Mouse (Mus musculus) stomach, postnatal 0 days (tissue): ENCODE data around the gene Fry. TPM values are rescaled to one million over a fixed set of nuclear protein-coding genes. Genes with fewer than 3 reads are reported as not detected.

Source experiments
- ATAC-seq: fragments of 200-750 bp; cut with Nextera tagmentation; 2 replicates; pipeline ENCODE4 v1.8.0; 2017; ENCODE audit not compliant: low FRiP score, low TSS enrichment
- DNase-seq: peaks from one replicate; pipeline ENCODE4 v3.0.0-alpha.2; 2016; ENCODE audit warnings: low spot score
- H3K27ac ChIP-seq: fragments of 300-500 bp; sonication (generic); replicated peaks from 2 replicates; pipeline ENCODE4 v1.5.1; 2014; ENCODE audit warnings: mild to moderate bottlenecking, control low read depth
- H3K27me3 ChIP-seq: fragments of 300-500 bp; sonication (generic); 2 replicates; pipeline ENCODE4 v1.6.1; 2014; ENCODE audit warnings: low read length; ENCODE audit not compliant: control insufficient read depth, insufficient read depth
- H3K36me3 ChIP-seq: fragments of 300-500 bp; sonication (generic); 2 replicates; pipeline ENCODE4 v1.6.1; 2014; ENCODE audit warnings: low read length, mixed read lengths; ENCODE audit not compliant: control insufficient read depth, insufficient read depth
- H3K4me1 ChIP-seq: fragments of 300-500 bp; sonication (generic); replicated peaks from 2 replicates; pipeline ENCODE4 v1.6.1; 2014; ENCODE audit warnings: antibody characterized with exemption; ENCODE audit not compliant: control insufficient read depth, insufficient read depth
- H3K4me2 ChIP-seq: fragments of 300-500 bp; sonication (generic); replicated peaks from 2 replicates; pipeline ENCODE4 v1.6.1; 2014; ENCODE audit warnings: low read depth, mild to moderate bottlenecking, control low read depth, moderate library complexity
- H3K4me3 ChIP-seq: fragments of 300-500 bp; sonication (generic); 2 replicates; pipeline ENCODE4 v1.5.1; 2014; ENCODE audit warnings: low read depth, low read length, control low read depth
- H3K9ac ChIP-seq: fragments of 300-500 bp; sonication (generic); 2 replicates; pipeline ENCODE4 v1.6.1; 2014; ENCODE audit warnings: mild to moderate bottlenecking, low read length, control low read depth, mixed read lengths
- H3K9me3 ChIP-seq: fragments of 300-500 bp; sonication (generic); 2 replicates; pipeline ENCODE4 v1.6.1; 2016; ENCODE audit warnings: low read length; ENCODE audit not compliant: control insufficient read depth
- CTCF ChIP-seq: IDR thresholded peaks from 2 replicates; pipeline ENCODE4 v1.5.1; 2016; ENCODE audit warnings: antibody characterized with exemption, low read depth, mild to moderate bottlenecking, moderate library complexity
- EP300 ChIP-seq: optimal IDR thresholded peaks from 2 replicates; pipeline ENCODE3; 2016; ENCODE audit warnings: antibody characterized with exemption
- WGBS: fragments of 180-500 bp; shearing (Covaris S2); extraction: QIAGEN DNeasy Blood & Tissue Kit; methylation state at CpG from one replicate; pipeline ENCODE4 v1.1.7; 2014; 5-methylcytosine and 5-hydroxymethylcytosine counted together
- polyA plus RNA-seq: library from polyadenylated mRNA; unstranded; fragments of >200 nt; fragmentation: Nextera tagmentation; extraction: Ambion mirVana; gene quantifications from 2 replicates; pipeline ENCODE4 v1.2.1, GENCODE M21; 2015

Gene Fry
- polyA plus RNA-seq, 1 experiment from 2014 or later = 6.5 TPM

GRCm38 (mm10) chr5:150083190-150083589, 35.3 kb upstream of the Fry start:
- ATAC-seq = peak; percentile 80
- 43% methylated on average over 5 of the region's 5 CpGs for WGBS

GRCm38 (mm10) chr5:150097620-150098019, 20.8 kb upstream of the Fry start:
- Histone ChIP-seq H3K27me3 (no peaks in the 10 kb centered on the region), H3K4me1 (no peaks in the 10 kb centered on the region), H3K36me3 (no peaks in the 10 kb centered on the region), H3K9ac (no peak overlapping the region), H3K9me3 (no peaks in the 10 kb centered on the region), H3K4me3 (no peak overlapping the region), H3K4me2 (no peak overlapping the region), H3K27ac (no peak overlapping the region)
- no peak for TF ChIP-seq EP300
- peak; percentile 92 for TF ChIP-seq CTCF
- WGBS = 4% methylated on average over 6 of the region's 6 CpGs
- ATAC-seq = peak; percentile 75
- DNase-seq = peak; percentile 56

More at GRCm38 (mm10) chr5:150083190-150083589, 35.3 kb upstream of the Fry start:
- no peaks in the 10 kb centered on the region for H3K36me3 ChIP-seq
- TF ChIP-seq EP300 = no peak
- no peak for TF ChIP-seq CTCF
- no peaks in the 10 kb centered on the region for H3K9me3 ChIP-seq
- no peaks in the 10 kb centered on the region for H3K4me1 ChIP-seq
- no peak overlapping the region for H3K27ac ChIP-seq
- H3K9ac ChIP-seq = no peak overlapping the region
- H3K27me3 ChIP-seq = no peaks in the 10 kb centered on the region; the same call in 1 of the 2 replicates
- peak; percentile 65 for DNase-seq
- H3K4me3 ChIP-seq = no peak overlapping the region
- H3K4me2 ChIP-seq = no peak overlapping the region

- WGBS = 94% methylated on average over 12 of the region's 12 CpGs
- TF ChIP-seq CTCF (no peak), EP300 (no peak)
Observed at GRCm38 (mm10) chr5:150098754-150099153, 19.7 kb upstream of the Fry start.

GRCm38 (mm10) chr5:150101789-150102188, 16.7 kb upstream of the Fry start:
- WGBS = 71% methylated on average over 11 of the region's 11 CpGs
- Histone ChIP-seq H3K4me3 (no peak overlapping the region), H3K36me3 (no peaks in the 10 kb centered on the region), H3K27ac (no peak overlapping the region), H3K4me1 (no peaks in the 10 kb centered on the region), H3K27me3 (no peaks in the 10 kb centered on the region), H3K9me3 (no peaks in the 10 kb centered on the region), H3K9ac (no peak overlapping the region), H3K4me2 (no peak overlapping the region)
- ATAC-seq (no peak), DNase-seq (no peak)
- TF ChIP-seq EP300 (no peak), CTCF (no peak)

More at GRCm38 (mm10) chr5:150098754-150099153, 19.7 kb upstream of the Fry start:
- H3K4me1 ChIP-seq = no peaks in the 10 kb centered on the region
- no peaks in the 10 kb centered on the region for H3K36me3 ChIP-seq
- ATAC-seq (no peak), DNase-seq (no peak)
- no peak overlapping the region for H3K4me2 ChIP-seq
- H3K27ac ChIP-seq = no peak overlapping the region
- no peak overlapping the region for H3K4me3 ChIP-seq
- no peaks in the 10 kb centered on the region for H3K27me3 ChIP-seq
- no peak overlapping the region for H3K9ac ChIP-seq
- no peaks in the 10 kb centered on the region for H3K9me3 ChIP-seq

- TF ChIP-seq CTCF (no peak), EP300 (no peak)
- no peak overlapping the region for H3K9ac ChIP-seq
- WGBS = 86% methylated on average over 7 of the region's 7 CpGs
- no peak overlapping the region for H3K4me2 ChIP-seq
- H3K9me3 ChIP-seq = no peaks in the 10 kb centered on the region
- no peak overlapping the region for H3K27ac ChIP-seq
- DNase-seq (no peak), ATAC-seq (no peak)
- no peaks in the 10 kb centered on the region for H3K36me3 ChIP-seq
- no peak overlapping the region for H3K4me3 ChIP-seq
- no peaks in the 10 kb centered on the region for H3K4me1 ChIP-seq
- H3K27me3 ChIP-seq = no peaks in the 10 kb centered on the region
Observed at GRCm38 (mm10) chr5:150106358-150106757, 12.1 kb upstream of the Fry start.

- DNase-seq = no peak
- H3K9ac ChIP-seq = no peak overlapping the region
- H3K4me1 ChIP-seq = no peaks in the 10 kb centered on the region
- no peak for ATAC-seq
- no peaks in the 10 kb centered on the region for H3K27me3 ChIP-seq
- H3K4me2 ChIP-seq = no peak overlapping the region
- WGBS = 42% methylated on average over 8 of the region's 8 CpGs
- TF ChIP-seq CTCF = no peak
- no peak for TF ChIP-seq EP300
- H3K9me3 ChIP-seq = no peaks in the 10 kb centered on the region
- H3K27ac ChIP-seq = no peak overlapping the region
- H3K36me3 ChIP-seq = no peaks in the 10 kb centered on the region
- no peak overlapping the region for H3K4me3 ChIP-seq
Observed at GRCm38 (mm10) chr5:150111236-150111635, 7.2 kb upstream of the Fry start.
